Mouse (Mus musculus): ENCODE results near the gene Oosp2. TPM values are rescaled to one million over a fixed set of nuclear protein-coding genes. Genes with fewer than 3 reads are reported as not detected.

Oosp2 gene
- not detected in 2 replicates for polyA plus RNA-seq (2015; fragmentation: Nextera tagmentation; extraction: Ambion mirVana)

DNA sequence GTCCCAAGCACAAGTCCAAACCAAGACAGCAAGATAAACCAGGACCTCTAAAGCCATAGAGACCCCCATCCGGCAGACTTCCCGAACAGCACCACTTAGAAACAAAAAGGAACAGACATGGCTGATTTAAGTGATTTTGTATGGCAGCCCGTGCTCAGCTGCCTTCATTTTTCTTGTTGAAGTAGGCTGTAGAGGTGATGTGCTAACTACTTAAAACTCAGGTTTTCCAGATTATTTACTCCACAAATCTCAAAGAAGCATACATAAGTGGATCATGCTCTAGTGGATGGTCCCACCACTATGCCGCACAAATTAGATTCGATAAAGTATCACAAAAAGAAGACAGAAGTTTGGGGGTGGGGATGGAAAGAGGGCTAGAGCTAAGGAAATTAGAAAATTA lies at the start of gene Oosp2:
Oosp2 (minus strand) TSS at position 101 of the 400 bp plus-strand sequence.
- no peaks in the 10 kb centered on the region for H3K27me3 ChIP-seq
- H3K27ac ChIP-seq (replicated peaks): no peak within 1 kb of the TSS
- H3K4me1 ChIP-seq (replicated peaks): no peaks in the 10 kb centered on the region
- ATAC-seq (ENCODE audit: low FRiP score, low read depth): no peak
- H3K9ac ChIP-seq: no peak within 1 kb of the TSS
- no peaks in the 10 kb centered on the region for H3K9me3 ChIP-seq
- no peak within 1 kb of the TSS for H3K4me3 ChIP-seq
- H3K36me3 ChIP-seq: no peaks in the 10 kb centered on the region
- 90% methylated on average over 5 of the region's 5 CpGs for WGBS
- no peak within 1 kb of the TSS for H3K4me2 ChIP-seq

DNA sequence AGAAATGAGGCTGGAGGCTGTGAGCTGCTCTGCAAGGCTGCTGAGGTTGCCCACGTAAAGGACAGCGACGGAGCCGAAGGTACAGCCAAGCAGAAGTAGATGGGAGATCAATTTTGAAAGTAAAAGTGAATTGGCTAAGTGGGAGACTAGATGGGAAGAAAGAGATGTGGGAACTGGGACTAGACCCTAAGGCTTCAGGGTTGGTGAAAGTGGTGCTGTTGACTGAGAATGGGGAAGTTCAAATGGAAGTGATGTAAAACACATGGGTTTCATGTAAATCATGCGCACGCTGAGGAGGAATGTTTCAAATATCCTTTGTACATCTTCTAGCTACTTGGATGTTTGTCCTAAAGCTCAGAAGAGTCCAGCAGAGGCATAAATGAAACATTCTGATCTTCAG lies 38.0 kb upstream of the Oosp2 start:
- H3K9me3 ChIP-seq: no peaks in the 10 kb centered on the region
- no peak overlapping the region for H3K4me2 ChIP-seq
- WGBS: 93% methylated on average over 6 of the region's 6 CpGs
- H3K27ac ChIP-seq (replicated peaks): no peak overlapping the region
- no peaks in the 10 kb centered on the region for H3K4me1 ChIP-seq (replicated peaks)
- H3K27me3 ChIP-seq: no peaks in the 10 kb centered on the region
- no peaks in the 10 kb centered on the region for H3K36me3 ChIP-seq
- H3K9ac ChIP-seq: no peak overlapping the region
- no peak overlapping the region for H3K4me3 ChIP-seq
- no peak for ATAC-seq (ENCODE audit: low FRiP score, low read depth)

DNA sequence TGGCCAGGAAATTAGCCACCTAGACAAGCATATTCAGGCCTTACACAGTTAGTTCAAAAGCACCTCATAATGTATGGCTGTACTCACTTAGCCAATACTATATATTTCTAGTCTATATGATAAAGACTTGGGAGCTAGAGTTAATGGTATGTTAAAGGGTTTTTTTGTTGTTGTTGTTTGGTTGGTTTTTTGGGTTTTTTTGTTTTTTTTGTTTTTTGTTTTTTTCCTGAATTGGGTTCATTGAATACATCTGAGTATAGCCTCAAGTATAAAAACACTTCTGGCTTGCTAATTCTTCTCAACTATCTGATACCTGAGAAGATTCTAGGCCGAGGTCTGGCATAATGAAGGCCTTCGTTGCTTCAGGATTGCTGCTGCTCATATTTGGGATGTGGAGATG lies 36.4 kb upstream of the Oosp2 start, which contains the start of gene Oosp3:
Oosp3 (plus strand) TSS at position 301 of the 400 bp plus-strand sequence.
- 85% methylated on average over 2 of the region's 2 CpGs for WGBS
- Histone ChIP-seq H3K9me3 (no peaks in the 10 kb centered on the region), H3K4me3 (no peak within 1 kb of the TSS), H3K9ac (no peak within 1 kb of the TSS), H3K36me3 (no peaks in the 10 kb centered on the region), H3K4me2 (no peak within 1 kb of the TSS), H3K27me3 (no peaks in the 10 kb centered on the region), H3K27ac (replicated peaks) (no peak within 1 kb of the TSS), H3K4me1 (replicated peaks) (no peaks in the 10 kb centered on the region)
- no peak for ATAC-seq (ENCODE audit: low FRiP score, low read depth)

DNA sequence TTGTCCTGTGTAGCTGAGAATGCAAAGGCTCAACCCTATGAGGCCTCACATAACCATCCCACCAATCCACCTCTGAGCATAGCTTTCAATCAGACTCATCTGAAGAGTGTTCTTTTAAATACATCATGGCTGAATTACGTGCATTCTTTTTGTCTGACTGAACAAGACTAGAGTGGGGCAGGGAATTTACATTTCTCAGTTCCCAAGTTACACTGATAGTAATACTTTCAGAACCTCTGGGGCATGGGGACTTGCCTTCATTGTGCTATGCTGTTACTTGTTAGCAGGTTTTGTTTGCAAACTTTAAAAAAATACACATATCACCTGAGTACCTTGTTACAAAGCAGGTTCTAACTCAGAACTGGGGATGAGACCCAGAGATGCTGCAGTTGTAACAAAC lies 31.1 kb upstream of the Oosp2 start:
- no peaks in the 10 kb centered on the region for H3K9me3 ChIP-seq
- no peaks in the 10 kb centered on the region for H3K27me3 ChIP-seq
- WGBS: 57% methylated on average over 1 of the region's 1 CpGs
- H3K4me2 ChIP-seq: no peak overlapping the region
- H3K9ac ChIP-seq: no peak overlapping the region
- H3K4me1 ChIP-seq (replicated peaks): no peaks in the 10 kb centered on the region
- H3K4me3 ChIP-seq: no peak overlapping the region
- no peaks in the 10 kb centered on the region for H3K36me3 ChIP-seq
- no peak for ATAC-seq (ENCODE audit: low FRiP score, low read depth)
- H3K27ac ChIP-seq (replicated peaks): no peak overlapping the region

DNA sequence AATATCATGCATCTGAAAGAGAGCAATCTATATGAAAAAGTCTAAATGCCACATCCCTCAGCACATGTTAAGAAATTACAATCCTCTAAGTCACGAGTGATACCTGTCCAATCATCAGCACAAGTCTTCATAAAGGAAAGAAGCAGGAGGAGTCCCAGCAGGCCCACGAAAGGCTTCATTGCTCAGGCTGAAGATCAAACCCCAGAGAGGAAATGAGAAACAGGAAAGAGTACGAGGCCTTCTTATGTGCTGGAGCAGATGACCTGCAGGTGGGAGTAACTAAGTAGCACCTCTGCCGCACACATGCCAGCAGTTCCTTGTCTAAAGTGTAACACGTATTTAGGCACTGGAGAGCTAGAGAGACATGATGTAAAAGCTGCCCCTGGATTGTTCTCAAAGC lies 30.5 kb upstream of the Oosp2 start, which contains the start of gene Oosp1:
Oosp1 (minus strand) TSS at position 312 of the 400 bp plus-strand sequence.
- 73% methylated on average over 5 of the region's 5 CpGs for WGBS
- Histone ChIP-seq H3K27me3 (no peaks in the 10 kb centered on the region), H3K27ac (replicated peaks) (no peak within 1 kb of the TSS), H3K36me3 (no peaks in the 10 kb centered on the region), H3K9me3 (no peaks in the 10 kb centered on the region), H3K4me2 (no peak within 1 kb of the TSS), H3K4me1 (replicated peaks) (no peaks in the 10 kb centered on the region), H3K9ac (no peak within 1 kb of the TSS), H3K4me3 (no peak within 1 kb of the TSS)
- no peak for ATAC-seq (ENCODE audit: low FRiP score, low read depth)

DNA sequence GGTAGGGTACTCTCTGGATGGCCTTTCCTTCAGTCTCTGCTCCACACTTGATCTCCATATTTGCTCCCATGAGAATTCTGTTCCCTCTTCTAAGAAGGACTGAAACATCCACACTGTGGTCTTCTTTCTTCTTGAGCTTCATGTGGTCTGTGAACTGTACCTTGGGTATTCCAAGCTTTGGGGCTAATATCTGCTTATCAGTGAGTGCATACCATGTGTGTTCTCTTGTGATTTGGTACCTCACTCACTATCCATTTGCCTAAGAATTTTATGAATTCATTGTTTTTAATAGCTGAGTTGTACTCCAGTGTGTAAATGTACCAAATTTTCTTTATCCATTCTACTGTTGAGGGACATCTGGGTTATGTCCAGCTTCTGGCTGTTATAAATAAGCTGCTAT lies 1.2 kb upstream of the Oosp2 start:
- no peaks in the 10 kb centered on the region for H3K36me3 ChIP-seq
- H3K27ac ChIP-seq (replicated peaks): no peak overlapping the region
- ATAC-seq (ENCODE audit: low FRiP score, low read depth): no peak
- H3K4me2 ChIP-seq: no peak overlapping the region
- H3K27me3 ChIP-seq: no peaks in the 10 kb centered on the region
- no peak overlapping the region for H3K9ac ChIP-seq
- no peaks in the 10 kb centered on the region for H3K4me1 ChIP-seq (replicated peaks)
- no peak overlapping the region for H3K4me3 ChIP-seq
- no peaks in the 10 kb centered on the region for H3K9me3 ChIP-seq

DNA sequence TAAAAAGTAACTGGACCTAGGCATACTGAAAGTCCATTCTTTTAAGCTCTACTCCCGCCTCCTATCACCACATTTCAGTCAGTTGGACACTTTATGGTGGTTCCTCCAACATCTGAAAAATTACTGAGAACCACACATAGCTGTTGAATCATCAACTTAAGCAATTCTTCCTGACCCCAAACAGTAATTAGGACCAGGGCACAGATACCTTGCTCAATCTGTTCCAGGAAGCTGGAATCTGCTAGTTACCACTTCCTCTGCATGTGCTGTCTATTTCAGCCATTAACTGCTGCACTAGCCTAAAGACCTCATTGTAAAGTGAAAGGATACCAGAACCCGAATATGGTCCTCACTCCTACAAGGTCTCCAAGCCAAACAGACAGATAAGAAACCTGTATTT lies 1.2 kb downstream of the Oosp2 start:
- Histone ChIP-seq H3K4me2 (no peak overlapping the region), H3K4me3 (no peak overlapping the region), H3K27ac (replicated peaks) (no peak overlapping the region), H3K9ac (no peak overlapping the region), H3K27me3 (no peaks in the 10 kb centered on the region), H3K36me3 (no peaks in the 10 kb centered on the region), H3K9me3 (no peaks in the 10 kb centered on the region), H3K4me1 (replicated peaks) (no peaks in the 10 kb centered on the region)
- 76% methylated on average over 2 of the region's 2 CpGs for WGBS
- no peak for ATAC-seq (ENCODE audit: low FRiP score, low read depth)

DNA sequence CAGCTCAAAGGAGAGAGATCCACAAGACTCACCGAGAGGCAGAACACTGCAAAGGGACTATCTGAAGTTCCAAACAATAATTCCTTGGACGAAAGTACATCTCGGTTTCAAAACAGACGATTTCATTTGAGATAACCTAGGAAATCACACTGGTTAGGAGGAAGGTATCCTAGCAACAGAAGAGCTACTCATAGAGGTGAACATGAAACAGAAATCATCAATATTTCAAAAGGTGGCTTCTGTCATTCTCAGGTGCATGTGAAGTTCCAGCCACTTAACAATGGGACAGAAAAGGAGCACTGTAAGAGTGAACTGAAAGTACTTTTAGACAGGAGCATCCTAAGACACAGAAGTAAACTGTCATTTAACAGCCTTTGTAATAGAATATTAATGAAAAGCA lies 10.8 kb downstream of the Oosp2 start:
- WGBS: 81% methylated on average over 4 of the region's 4 CpGs
- no peaks in the 10 kb centered on the region for H3K36me3 ChIP-seq
- H3K9me3 ChIP-seq: no peaks in the 10 kb centered on the region
- H3K27me3 ChIP-seq: no peaks in the 10 kb centered on the region
- H3K9ac ChIP-seq: no peak overlapping the region
- no peaks in the 10 kb centered on the region for H3K4me1 ChIP-seq (replicated peaks)
- H3K4me2 ChIP-seq: no peak overlapping the region
- H3K4me3 ChIP-seq: no peak overlapping the region
- ATAC-seq (ENCODE audit: low FRiP score, low read depth): no peak
- no peak overlapping the region for H3K27ac ChIP-seq (replicated peaks)

DNA sequence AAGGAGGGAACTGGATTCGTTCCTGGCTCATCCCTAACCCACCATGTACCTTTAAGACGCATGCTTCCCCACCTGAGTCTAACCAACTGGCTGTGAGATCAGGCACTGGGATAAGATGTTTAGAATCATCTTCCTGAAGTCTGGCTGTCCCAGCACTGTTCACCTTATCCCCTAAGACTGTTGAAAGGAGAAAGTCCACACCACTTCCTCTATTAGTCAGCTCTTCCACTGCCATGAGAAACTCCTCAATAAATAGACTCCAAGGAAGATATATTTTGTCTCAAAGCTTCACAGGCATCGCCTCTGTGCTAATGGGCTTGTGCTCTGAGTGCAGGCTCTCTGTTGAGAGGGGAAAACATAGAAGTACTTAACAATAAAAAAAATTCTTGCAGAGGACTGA lies 14.2 kb downstream of the Oosp2 start:
- H3K4me1 ChIP-seq (replicated peaks): no peaks in the 10 kb centered on the region
- no peak for ATAC-seq (ENCODE audit: low FRiP score, low read depth)
- H3K4me3 ChIP-seq: no peak overlapping the region
- H3K27me3 ChIP-seq: no peaks in the 10 kb centered on the region
- H3K9me3 ChIP-seq: no peaks in the 10 kb centered on the region
- H3K4me2 ChIP-seq: no peak overlapping the region
- no peak overlapping the region for H3K27ac ChIP-seq (replicated peaks)
- H3K9ac ChIP-seq: no peak overlapping the region
- H3K36me3 ChIP-seq: no peaks in the 10 kb centered on the region
- WGBS: 88% methylated on average over 3 of the region's 3 CpGs

DNA sequence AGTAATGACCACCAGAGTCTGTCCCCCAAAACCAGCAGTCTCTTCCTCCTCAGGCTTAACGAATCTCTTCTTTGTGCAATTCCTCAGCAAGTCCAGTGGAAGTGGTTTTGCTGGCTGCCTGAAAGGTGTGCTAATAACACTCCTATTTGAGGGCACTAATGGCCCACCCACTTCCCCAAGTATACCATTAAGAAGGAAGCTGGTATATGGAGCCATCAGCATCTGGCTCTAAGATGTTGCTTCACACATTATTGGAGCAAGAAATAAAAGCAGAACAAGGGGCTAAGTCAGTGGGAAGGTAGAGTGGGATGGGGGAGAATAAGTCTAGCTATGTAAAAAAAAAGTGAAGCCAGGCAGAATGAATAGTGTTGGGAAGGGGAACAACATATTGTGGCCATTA lies 19.6 kb downstream of the Oosp2 start, which contains the start of gene Ms4a3:
Ms4a3 (minus strand) TSS at position 120 of the 400 bp plus-strand sequence.
- no peak for ATAC-seq (ENCODE audit: low FRiP score, low read depth)
- H3K36me3 ChIP-seq: no peaks in the 10 kb centered on the region
- no peak within 1 kb of the TSS for H3K9ac ChIP-seq
- H3K27ac ChIP-seq (replicated peaks): no peak within 1 kb of the TSS
- no peaks in the 10 kb centered on the region for H3K4me1 ChIP-seq (replicated peaks)
- no peaks in the 10 kb centered on the region for H3K9me3 ChIP-seq
- H3K4me3 ChIP-seq: no peak within 1 kb of the TSS
- H3K4me2 ChIP-seq: no peak within 1 kb of the TSS
- no peaks in the 10 kb centered on the region for H3K27me3 ChIP-seq
- WGBS: 69% methylated on average over 1 of the region's 1 CpGs

DNA sequence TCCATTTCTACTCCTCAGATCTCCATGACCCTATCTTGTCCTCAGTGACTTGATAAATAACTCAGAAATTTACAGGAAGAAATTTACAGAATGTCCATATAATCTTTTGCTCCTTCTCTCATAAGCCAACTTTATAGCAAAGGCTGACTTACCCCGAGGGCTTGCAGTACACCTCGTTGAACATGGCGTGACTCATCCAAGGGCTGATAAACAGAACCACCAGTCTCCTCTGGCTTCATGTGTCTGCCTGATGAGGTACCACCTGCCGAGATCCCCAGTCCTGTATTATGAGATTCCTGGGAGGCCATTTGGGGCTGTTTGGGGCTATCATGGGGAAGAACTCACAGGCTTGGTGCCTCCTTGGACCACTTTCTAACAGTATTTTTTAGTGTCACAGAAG lies 21.3 kb downstream of the Oosp2 start:
- no peak for ATAC-seq (ENCODE audit: low FRiP score, low read depth)
- no peaks in the 10 kb centered on the region for H3K27me3 ChIP-seq
- no peak overlapping the region for H3K9ac ChIP-seq
- H3K9me3 ChIP-seq: no peaks in the 10 kb centered on the region
- no peak overlapping the region for H3K27ac ChIP-seq (replicated peaks)
- H3K4me2 ChIP-seq: no peak overlapping the region
- no peak overlapping the region for H3K4me3 ChIP-seq
- no peaks in the 10 kb centered on the region for H3K4me1 ChIP-seq (replicated peaks)
- H3K36me3 ChIP-seq: no peaks in the 10 kb centered on the region
- WGBS: 80% methylated on average over 4 of the region's 4 CpGs

DNA sequence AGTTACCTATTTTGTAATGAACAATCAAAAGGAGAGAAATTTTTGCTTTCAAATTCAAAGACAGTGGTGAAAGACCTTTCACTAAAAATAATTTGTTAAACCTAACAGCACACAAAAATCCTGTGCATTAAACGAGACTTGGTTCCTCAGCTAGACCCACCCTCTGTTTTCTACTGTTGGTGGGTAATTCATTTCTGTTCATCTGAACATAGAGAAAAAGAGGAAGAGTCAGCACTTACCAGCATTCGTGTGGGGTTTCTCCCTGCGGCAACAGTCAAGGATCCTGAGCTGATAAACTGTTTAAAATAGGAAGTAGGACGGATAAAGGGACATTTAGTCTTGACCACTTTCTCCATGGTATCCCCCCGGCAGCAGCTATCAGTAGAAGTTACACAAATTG lies 24.8 kb downstream of the Oosp2 start:
- WGBS: 87% methylated on average over 5 of the region's 5 CpGs
- H3K4me3 ChIP-seq: no peak overlapping the region
- ATAC-seq (ENCODE audit: low FRiP score, low read depth): no peak

DNA sequence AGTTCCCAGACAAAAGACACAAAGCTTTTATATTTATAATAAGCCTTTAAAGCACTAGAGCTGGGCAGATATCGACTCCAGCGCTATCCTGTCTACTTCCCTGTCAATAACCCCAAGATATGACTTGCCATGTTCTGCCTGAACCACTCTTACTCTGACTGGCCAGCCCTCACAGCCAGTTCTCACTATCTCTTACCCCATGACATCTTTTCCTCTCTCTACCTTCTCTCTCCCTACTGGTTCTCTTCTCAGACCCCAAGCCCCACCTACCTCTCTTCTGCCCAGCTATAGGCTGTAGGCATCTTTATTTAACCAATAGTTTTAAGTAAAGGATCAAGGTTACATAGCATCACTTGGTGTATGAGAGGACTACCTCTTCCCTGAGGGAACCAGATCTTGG lies 26.0 kb downstream of the Oosp2 start:
- H3K4me2 ChIP-seq: no peak overlapping the region
- H3K27ac ChIP-seq (replicated peaks): no peak overlapping the region
- no peaks in the 10 kb centered on the region for H3K27me3 ChIP-seq
- no peaks in the 10 kb centered on the region for H3K36me3 ChIP-seq
- H3K9ac ChIP-seq: no peak overlapping the region
- WGBS: 69% methylated on average over 2 of the region's 2 CpGs
- H3K4me3 ChIP-seq: no peak overlapping the region
- H3K4me1 ChIP-seq (replicated peaks): no peaks in the 10 kb centered on the region
- ATAC-seq (ENCODE audit: low FRiP score, low read depth): no peak
- no peaks in the 10 kb centered on the region for H3K9me3 ChIP-seq

More for the DNA sequence above, 24.8 kb downstream of the Oosp2 start:
- H3K4me2 ChIP-seq: no peak overlapping the region
- no peak overlapping the region for H3K9ac ChIP-seq
- H3K27me3 ChIP-seq: no peaks in the 10 kb centered on the region
- H3K27ac ChIP-seq (replicated peaks): no peak overlapping the region
- H3K36me3 ChIP-seq: no peaks in the 10 kb centered on the region
- H3K9me3 ChIP-seq: no peaks in the 10 kb centered on the region
- no peaks in the 10 kb centered on the region for H3K4me1 ChIP-seq (replicated peaks)

Measured in hindbrain, embryonic 15.5 days (tissue).